Mouse (Mus musculus): ENCODE measurements around the gene Clic1.

DNA sequence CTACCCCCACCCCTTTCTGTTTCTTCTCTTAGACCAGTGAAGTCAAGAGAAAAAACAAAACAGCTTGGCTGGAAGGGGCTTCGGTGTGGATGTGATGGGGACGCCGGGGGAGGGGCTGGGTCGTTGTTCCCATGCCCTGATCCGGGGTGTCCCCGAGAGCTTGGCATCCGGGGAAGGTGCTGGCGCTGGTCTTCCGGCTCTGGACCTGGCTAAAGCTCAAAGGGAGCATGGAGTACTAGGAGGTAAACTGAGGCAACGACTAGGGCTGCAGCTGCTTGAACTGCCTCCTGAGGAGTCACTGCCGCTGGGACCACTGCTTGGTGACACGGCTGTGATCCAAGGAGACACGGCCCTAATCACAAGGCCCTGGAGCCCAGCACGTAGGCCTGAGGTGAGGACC lies 10.3 kb downstream of the Clic1 start:
- TF ChIP-seq EP300 (IDR thresholded peaks at IDR 0.05; ENCODE audit: low read depth) (no peak), CTCF (IDR thresholded peaks at IDR 0.05; ENCODE audit: low read depth) (no peak)

Data from liver, postnatal 0 days (tissue).